Mouse (Mus musculus) heart, adult 9 months (tissue): Measurements from ENCODE around the gene Shisa8.
"Not testable (repeated sequence)": the region's sequence is repeated elsewhere in the genome, so short reads cannot be mapped to it uniquely, and the experiment has no call there.

Experiments
- DNase-seq, 2 experiments: peaks; one replicate each; pipeline ENCODE4 v3.0.0; 2022; ENCODE audit warnings: low spot score in 2 of 2

Gene Shisa8

GRCm38 (mm10) chr15:82212752-82213063 lies at the start of gene Shisa8:
Gene Shisa8 (minus strand): TSS chr15:82212815.
- DNase-seq = no peak

DNA sequence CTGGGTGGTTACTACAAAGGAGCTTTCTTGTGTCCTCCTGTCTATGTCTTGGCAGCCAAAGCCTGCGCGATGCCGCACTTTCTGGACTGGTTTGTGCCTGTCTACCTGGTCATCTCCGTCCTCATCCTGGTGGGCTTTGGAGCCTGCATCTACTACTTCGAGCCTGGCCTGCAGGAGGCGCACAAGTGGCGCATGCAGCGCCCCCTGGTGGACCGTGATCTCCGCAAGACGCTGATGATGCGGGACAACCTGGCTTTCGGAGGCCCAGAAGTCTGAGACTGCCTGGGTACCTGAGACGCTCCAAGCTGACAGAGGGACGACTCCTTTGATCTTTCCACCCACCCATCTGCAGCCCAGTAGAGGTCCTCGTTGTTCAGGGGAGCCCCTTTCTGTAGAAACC lies 46.9 kb upstream of the Shisa8 start:
- DNase-seq = no peak

DNA sequence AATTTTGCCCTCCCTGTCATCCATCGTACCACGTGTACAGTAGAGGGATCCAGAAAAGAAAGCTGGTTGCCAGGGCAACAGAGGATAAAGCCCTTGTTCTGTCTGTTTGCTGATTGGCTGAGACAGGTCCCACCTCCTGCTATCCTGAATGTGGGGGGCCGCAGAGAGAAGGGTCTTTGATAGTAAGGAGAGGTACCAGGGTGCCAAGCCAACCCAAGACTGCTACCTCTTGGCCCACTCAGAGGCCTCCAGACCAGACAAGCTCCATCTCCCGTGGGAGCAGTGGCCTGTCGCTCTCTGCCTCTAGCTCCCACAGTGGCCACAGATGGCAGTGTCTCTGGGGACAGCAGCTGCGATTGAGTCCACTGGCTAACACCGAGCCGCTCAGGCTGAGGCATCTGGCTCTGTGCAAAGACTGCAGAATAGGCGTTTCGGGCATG lies 43.3 kb upstream of the Shisa8 start:
- DNase-seq = no peak

- DNase-seq = no peak
These were observed 42.6 kb upstream of the Shisa8 start for GRCm38 (mm10) chr15:82255248-82255647.

DNA sequence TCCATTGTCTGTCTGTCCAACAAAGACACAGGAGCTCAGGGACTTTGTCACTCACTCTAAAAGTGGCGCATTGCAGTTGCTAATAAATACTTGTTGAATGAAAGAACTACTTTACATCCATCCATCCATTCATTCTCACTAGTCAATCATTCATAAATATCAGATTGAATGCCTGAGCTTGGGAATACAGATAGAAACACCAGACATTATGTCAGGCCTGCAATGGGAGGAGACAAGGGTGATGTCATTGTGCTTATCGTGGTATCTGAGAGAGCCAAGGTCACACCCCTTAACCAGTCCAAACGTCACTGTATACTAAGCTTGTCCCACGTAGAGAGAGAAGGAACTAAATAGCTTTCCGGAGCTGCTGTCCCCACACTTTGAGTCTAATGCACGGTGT lies 39.5 kb upstream of the Shisa8 start, which contains the start of gene 1500009C09Rik:
1500009C09Rik (plus strand) TSS at position 301 of the 400 bp plus-strand sequence.
- DNase-seq = no peak

DNA sequence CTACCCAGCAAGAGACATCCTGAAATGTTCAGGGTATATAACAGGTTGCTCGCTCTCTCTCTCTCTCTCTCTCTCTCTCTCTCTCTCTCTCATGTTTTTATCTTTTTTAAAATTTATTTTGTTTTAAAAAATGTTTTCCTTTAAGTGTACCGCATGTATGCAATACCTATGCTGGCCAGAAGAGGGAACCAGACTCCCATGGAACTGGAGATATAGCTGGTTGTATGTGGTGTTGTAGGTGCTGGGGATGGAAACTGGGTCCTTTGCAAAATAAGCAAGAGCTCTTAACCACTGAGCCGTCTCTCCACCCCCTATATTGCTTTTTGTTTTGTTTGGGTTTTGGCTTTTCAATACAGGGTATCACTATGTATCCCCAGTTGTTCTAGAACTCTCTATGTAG lies 39.0 kb upstream of the Shisa8 start:
- DNase-seq = no peak

- no peak for DNase-seq
These were observed 34.6 kb upstream of the Shisa8 start for GRCm38 (mm10) chr15:82247131-82247776.

GRCm38 (mm10) chr15:82244805-82245161 lies 32.2 kb upstream of the Shisa8 start:
- DNase-seq = not testable (repeated sequence)

DNA sequence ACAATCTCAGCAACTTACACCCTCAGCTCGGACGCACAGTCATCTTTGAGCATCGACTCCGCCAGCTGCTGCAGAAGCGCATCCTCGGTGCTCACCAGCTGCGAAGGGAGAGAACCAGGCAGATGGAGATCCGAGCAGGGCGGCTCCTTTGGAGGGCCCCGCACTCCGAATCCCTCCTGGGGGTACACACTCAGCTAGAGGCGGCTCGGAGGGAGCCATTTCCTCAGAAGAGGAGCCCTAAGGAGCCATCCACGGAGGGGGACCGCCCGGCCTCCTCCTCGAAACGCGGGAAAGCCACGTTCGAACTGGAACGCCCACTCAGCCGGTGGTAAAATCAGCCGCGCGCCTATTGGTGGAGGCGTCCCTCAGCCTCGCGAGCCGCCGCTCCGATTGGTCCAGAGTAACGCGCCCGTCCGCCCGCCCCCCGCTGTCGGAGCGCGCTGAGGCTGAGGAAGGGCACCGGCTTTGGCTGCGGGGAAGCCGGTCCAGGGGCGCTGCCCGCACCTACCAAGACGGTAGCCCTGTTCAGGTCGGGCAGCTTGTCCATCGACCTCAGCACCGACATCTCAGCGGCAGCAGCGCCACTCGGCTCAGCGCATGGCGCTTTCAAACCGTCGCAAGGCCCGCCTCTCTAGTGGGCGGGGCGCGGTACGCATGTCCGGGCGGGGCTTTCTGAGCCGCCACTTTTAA lies 31.6 kb upstream of the Shisa8 start, which contains the start of gene Cenpm:
Cenpm (minus strand) TSS at position 634 of the 690 bp plus-strand sequence.
- DNase-seq = peak; percentile 92 to 94

DNA sequence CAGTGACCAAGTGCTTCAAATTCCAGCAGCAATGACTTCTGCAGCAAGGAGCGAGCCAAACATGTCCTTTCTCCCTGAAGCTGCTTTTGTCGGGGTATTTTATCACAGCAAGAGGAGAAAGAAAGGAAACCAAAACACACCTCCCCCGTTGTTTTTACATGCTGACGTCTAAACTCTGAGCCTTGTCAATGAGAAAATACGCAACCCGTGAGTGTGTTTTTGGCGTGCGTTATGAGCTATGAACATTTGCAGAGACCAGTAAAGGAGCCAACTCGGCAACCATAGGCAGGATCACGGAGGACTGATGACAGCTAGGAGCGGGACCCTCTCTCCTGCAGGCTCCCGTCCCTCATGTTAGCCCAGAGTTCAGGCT lies 31.1 kb upstream of the Shisa8 start:
- no peak for DNase-seq

DNA sequence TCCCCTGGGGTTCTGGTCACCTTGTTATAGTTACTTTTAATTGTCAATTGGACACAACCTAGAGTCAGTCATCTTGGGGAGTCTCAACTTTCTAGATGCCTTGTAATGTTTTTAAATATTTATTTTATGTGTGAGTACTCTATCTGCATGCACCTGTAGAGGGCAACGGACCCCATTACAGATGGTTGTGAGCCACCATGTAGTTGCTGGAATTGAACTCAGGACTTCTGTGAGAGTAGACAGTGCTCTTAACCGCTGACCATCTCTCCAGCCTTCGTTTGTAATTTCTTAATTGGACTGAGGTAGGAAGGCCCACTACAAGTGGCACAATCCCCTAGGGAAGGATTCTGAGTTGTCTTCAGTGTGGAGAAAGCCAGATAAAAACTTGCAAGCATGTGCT lies 30.7 kb upstream of the Shisa8 start:
- DNase-seq = no peak

- peak; percentile 63 to 74 for DNase-seq
These were observed 23.9 kb upstream of the Shisa8 start for GRCm38 (mm10) chr15:82236565-82236964.

DNA sequence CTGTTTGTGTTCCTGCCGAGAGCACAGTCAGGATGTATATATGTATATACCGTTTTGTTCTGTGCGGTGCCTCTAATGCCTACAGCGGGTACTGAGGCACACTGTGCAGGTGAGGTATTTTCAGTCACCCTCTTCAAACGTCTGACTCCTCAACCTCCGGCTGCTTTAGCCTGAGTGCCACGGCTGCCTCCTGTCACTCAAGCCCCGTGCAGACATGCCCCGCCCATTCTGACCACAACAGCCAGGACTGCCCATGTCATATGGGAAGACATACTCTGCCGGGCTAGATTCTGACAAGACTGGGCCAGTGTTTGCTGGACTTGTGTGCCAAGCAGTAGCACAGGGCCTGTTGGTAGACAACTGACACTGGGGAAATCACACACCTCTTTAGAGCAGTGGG lies 23.0 kb upstream of the Shisa8 start:
- DNase-seq = no peak

- no peak for DNase-seq
These were observed 20.0 kb upstream of the Shisa8 start for GRCm38 (mm10) chr15:82232651-82233050.

- DNase-seq = no peak
These were observed 19.2 kb upstream of the Shisa8 start for GRCm38 (mm10) chr15:82231591-82232378.

DNA sequence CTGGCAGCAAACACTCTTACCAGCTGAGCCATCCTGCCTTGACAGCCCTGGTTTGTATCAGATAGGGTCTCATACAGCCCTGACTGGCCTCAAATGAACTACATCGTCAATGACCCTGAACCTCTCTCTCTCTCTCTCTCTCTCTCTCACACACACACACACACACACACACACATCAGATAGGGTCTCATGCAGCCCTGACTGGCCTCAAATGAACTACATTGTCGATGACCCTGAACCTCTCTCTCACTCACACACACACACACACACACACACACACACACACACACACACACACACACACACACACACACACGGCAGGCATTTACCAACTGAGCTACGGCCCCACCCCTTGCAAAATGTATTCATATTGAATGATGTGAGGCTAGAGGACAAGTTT lies 18.5 kb upstream of the Shisa8 start:
- DNase-seq = no peak

GRCm38 (mm10) chr15:82230098-82230611 lies 17.5 kb upstream of the Shisa8 start:
- DNase-seq = no peak

DNA sequence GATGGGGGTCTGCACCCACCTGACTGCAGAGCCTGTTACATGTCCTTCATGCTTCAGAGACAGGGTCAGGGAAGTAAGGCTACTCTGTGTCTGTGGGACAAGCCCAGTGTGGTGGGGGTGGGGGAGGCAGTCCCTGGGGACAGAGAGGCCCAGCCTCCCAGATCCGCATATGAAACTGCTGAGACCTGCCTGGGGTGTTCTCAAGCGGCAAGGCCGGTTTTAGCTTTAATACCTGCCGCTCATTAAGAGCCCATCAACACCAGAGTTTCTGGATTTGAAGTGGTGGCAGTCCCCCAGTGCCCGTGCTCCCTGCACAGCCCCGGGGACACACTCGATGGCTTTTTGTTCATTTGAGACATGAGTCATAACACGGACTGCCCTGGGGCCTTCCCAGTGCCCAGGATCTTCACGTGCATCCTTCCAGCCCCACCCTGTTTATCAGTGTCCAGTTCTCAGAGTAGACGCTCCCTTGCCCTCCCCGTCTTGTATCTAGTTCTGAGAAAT lies 17.0 kb upstream of the Shisa8 start:
- DNase-seq = no peak

DNA sequence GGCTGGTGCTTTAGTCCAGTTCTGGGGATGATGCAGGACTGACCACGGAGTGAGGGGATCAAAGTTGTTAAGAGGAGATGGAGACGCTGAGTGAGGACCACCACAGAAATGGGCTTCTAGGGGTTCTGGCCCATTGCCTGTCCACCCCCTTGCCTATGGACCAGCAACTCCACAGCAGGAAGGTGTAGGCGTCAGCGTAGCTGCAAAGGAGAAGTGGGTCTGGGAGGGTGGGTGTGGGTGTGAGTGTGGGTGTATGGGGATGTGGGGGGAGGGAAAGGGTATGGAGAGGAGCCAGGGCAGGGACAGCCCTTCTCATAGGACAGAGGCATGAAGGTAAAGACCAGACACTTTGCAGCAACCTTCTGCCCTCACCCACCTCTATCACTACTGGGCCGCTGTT lies 13.2 kb upstream of the Shisa8 start:
- DNase-seq = no peak

DNA sequence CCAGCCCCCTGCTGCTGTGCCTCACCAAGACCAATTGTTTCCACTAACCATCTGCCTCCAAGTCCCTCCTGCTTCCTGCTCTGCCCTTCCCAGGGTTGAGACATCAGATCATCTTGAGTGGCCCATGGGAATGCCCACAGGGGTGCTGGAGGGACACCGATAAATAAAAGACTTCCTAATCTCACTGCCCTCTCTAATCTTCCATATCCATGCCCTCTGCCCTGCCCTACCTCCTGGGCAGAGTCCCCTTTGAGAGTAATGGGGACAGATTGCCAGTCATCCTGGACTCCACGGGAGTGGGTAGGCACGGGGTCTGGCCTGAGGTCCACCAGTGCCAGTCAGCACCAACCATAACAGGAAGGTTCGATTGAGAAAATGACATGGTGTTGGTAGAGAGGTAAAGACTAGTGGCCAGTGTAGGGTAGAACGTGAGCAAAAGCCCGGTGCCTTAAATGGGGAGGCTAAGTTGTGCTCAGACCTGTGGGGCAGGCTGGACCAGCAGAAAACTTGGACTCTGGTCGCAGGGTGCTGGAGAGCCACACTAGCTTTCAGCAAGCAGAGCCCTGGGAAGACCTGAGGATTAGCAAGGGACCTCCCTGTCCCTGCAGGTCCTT lies 12.1 kb upstream of the Shisa8 start:
- DNase-seq = no peak

GRCm38 (mm10) chr15:82223657-82224601 lies 11.3 kb upstream of the Shisa8 start, which contains the start of gene Tnfrsf13c:
Gene Tnfrsf13c (minus strand): TSS chr15:82224369.
- no peak for DNase-seq
